Mouse (Mus musculus): Measurements from ENCODE around the gene Actn4.
A peak's percentile ranks its signal among the peaks of the same experiment; 100 is the strongest.

Gene Actn4

DNA sequence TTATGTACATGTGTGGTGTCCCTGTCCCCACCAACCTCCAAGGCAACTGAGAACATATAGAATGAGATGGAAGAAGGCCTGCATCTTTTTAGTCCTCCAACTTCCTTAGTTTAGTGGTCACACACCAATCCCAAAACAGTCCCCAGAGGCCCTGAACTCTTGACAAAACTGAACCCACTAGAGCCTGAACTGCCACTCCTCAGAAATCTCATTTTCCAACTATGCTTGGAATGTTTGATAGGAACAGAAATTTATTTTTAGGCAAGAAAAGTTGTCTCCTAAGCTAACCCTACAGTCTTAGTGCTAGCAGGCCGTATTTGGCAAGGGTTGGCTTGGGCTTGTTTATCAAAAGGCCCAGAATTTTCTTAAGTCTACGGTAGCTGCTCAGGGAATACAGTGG, 10.4 kb downstream of the Actn4 start:
- peak; percentile 43 for DNase-seq (ENCODE audit: extremely low read depth, insufficient read length, low spot score)

DNA sequence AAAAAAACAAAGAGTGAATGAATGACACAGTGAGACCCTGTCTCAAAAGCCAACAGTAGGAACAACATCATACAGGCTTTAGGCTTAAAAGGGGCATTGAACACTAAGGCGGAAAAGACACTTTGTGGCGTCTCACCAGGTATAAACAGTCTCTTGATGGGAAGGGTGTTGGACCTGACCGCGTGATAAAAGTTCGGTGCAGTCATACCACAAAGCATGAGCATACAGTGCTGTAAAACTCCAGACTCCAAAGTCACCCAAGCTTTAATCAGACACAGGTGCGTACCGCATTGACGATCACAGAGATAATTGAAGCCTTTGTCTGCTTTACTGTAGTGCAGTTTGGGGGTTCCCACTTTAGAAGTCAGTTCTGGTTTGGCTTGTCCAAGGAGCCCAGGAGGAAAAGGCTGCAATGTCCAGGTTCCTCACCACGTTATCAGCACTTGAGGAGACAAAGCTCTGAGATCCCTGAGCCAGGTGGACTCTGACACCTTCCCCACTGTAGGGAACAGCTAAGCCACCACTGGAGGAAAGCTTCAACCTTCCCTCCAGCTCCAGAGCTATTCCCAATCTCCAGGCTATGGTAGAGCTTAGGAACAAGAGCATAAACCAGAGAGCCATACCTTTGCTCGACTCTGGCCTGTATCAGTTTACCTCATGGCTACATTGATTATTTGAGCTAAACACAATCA, 11.6 kb downstream of the Actn4 start:
- DNase-seq (ENCODE audit: extremely low read depth, insufficient read length, low spot score): no peak

DNA sequence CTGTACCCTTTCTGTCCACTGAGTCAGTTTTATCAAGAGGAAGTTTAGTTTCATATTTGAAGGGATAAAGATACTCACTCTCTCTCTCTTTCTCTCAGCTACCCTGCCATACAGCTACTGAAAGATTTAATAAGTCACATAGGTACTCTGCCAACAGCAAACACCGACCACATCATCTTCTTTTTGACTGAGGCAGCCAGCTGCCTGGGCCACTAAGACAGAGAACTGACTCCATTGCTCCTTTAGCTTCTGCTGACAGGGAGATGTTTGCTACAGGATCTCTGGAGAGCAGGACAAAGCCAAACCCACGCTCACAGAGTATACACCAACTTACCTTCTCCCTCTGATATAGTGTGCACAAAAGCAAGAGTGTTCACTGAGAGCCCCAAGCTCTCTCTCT, 12.8 kb downstream of the Actn4 start:
- DNase-seq (ENCODE audit: extremely low read depth, insufficient read length, low spot score): no peak

DNA sequence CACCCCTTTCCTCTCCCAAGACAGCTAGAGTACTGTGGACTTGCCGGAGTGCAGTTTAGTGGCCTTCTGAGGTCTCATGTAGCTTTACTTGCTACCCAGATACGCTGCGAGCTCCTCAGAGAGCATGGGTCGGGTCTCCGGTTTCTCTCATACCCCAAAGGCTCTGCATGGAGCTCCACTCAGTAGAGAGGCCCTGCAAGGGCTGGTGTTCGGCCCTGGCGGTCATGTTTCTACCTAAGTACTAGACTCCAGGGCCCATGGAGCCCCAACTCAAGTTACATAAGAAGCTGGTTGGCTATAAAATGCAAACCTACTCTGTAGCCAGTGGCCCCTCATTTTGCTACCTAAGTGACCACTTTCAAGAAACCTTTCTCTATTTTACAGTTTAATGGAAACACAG, 13.4 kb downstream of the Actn4 start:
- DNase-seq (ENCODE audit: extremely low read depth, insufficient read length, low spot score): no peak

DNA sequence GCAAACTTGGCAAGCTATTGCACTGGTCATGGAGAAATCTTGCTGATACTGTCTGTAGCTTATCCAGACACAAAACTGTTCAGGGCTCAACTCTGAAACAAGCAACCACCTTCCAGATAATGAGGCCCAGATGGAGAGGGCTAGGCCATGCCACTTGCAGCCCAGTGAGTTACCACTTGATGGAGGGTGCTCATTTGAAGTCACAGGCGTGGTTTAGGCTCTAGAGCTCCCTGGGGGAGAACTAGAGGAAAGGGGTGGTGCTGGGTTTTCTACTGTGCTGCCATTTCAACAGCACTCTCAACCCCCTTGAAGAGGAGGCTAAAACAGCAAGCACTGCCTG, 15.9 kb downstream of the Actn4 start:
- no peak for DNase-seq (ENCODE audit: extremely low read depth, insufficient read length, low spot score)

DNA sequence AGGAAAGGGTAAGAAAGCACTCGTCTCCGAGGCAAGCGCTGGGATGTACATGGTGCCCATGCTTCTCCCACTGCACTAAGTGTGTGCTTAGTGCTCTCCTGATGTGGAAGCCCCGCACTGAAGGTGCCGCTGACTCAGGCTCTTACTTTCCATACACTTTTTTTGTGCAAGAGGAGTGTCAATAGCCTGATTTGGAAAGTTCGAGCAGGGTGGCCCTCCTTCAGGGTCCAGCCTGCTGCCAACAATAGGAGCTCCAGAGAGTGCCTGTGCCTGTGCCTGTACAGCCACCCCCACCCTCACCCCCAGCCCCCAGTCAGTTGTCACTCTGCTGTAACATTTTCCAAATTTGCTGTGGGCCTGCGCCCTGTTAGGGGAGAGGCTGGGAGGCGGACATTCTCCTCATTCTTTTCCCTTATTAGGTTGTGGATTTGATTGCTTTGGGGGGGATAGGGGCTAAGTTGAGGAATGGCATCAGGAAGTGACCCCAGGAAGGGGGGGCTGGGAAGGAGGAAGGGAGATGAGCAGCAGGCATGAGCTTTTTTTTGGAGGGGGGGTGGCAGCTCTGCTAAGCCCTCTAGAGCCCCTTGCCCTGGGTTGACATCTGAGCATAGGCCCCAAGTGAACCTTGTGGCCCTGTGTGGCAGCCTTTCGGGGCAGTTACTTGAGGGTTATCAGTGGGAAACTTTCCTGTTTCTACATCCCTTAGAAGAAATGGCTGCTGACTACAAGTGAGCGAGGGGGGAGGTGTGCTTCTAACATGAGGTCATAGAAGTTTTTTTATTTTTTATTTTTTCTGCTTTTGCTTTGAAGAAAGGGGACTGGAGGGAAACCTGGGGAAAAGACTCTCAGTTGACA, 16.5 kb downstream of the Actn4 start:
- DNase-seq (ENCODE audit: extremely low read depth, insufficient read length, low spot score): no peak

DNA sequence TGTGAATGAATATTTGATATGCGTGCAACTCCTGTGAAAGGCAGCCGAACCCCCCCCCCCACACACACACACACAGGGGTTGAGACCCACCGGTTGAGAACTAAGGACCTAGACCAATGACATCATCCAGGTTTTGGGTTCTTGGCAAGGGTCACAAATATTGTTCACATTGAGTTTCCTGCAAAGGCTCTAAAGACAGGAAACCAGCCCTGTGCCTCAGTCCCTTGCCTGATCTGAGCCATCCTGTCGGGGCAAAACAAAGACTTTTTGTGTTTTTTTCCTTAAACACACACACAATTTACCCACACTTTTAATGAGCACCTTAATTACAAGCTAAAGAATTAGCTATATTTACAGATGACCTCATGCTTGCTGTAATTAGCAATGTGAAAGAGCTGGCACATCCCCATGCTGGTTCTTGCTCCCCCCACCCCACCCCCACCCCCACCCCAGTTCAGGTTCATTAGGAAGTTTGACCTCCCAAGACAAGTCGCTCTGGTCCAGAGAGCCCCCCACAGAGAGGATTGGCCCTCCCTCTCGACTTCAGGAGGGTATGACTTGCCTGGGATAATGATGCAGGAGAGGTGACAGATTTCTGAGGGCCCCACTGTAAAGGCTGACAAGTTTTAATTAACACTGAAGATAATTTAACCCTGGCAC, 17.3 kb downstream of the Actn4 start:
- no peak for DNase-seq (ENCODE audit: extremely low read depth, insufficient read length, low spot score)

DNA sequence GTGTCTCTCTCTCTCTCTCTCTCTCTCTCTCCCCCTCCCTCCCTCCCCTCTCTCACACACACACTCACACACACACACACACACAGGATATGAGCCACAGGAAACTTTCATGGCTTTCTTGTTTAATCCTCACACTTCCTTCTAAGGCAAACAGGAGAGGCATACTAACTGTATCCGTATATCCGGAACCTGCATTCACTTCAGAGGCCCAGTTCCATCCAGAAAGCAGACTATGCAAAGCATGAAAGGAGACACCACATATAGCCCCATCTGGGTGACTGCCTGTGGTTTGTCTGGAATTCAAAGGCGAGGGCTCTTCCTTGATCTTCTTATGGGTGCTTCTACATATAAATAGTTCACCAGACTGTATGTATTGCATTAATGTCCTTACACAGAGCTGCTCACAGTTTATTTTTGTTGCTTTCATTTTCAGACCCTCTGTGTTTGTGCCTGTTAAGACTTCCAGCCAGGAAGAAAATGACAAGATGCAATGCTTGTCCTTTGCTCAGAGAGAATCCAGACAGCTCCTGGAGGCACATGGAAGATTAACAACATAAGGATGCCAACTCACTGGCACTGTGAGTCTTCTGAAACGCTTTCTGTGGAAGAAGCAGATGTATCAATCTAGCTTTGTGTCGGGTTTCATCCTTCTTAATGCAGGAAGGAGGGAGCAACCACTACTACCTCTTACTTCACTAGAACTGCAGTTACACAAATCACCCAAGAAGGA, 18.5 kb downstream of the Actn4 start:
- DNase-seq (ENCODE audit: extremely low read depth, insufficient read length, low spot score): no peak

DNA sequence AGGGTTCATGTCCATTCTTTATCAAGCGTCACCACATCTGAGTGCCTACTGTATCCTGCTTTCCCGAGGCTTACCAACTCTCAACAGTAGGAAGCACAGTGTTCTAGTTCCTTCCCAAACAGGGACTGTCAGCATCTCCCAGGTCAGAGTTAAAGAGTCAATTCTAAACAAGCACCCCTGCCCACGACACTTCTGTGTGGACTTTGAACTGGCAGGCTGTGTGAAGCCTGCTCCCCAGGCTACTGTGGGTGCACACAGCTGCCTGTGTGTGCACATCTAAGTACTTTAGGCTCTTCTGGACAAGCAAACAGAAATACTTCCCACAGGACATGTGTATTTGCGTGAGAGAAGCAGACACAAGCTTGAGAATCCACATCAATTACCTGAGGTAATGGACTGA, 20.6 kb downstream of the Actn4 start:
- DNase-seq (ENCODE audit: extremely low read depth, insufficient read length, low spot score): no peak

DNA sequence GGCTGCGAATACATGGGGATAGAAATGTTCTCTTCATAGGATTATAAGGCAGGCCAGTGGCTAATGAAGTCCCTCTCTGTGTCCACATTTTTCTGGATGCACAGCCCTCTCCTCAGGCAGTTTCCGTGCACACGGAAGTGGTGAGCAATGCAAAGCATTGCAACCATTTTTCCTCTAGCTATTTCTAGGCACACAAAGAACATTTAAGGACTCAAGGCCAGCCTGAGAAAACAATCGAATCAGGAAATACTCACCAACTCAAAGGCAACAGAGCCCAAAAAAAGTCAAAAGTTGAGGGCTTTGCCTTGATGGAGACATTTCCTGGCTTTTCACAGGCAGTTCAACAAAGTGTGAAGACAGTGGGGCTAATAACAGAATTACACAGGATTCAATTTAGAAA, 21.0 kb downstream of the Actn4 start:
- no peak for DNase-seq (ENCODE audit: extremely low read depth, insufficient read length, low spot score)

DNA sequence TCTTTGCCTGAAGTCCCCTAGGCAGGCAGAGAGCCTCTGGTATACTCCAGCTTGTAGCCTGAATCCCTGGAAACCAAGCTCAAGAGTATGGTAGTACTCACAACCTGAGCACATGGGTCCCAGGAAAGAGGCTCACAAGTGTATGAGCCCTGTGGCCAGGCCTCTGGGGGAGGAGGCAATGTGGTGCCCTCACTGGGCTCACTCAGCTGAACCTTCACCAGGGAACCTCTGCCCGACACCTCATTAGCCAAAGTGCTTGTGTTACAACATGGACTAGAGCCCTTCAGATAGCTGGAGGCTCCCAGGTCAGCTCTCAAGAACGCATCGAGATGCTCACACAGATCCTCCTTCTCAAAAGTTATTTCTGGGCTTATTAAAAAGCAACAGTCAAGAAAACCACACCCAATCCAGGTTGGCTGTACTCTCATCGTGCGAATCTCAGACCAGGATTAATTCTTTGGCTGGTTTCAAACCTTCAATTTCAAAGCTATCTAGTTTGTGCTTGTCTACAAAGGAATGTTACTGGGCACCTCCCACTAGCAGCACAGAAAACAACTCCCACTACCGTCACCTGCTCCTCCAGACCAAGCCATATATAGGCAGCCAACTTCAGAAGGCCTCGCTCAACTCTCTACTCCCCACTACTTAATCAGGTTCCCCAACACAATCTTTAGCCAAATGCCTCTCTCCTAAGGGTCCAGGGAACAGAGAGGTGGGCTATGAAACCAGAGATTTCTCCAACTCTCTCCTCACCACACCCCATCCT, 22.5 kb downstream of the Actn4 start:
- no peak for DNase-seq (ENCODE audit: extremely low read depth, insufficient read length, low spot score)

DNA sequence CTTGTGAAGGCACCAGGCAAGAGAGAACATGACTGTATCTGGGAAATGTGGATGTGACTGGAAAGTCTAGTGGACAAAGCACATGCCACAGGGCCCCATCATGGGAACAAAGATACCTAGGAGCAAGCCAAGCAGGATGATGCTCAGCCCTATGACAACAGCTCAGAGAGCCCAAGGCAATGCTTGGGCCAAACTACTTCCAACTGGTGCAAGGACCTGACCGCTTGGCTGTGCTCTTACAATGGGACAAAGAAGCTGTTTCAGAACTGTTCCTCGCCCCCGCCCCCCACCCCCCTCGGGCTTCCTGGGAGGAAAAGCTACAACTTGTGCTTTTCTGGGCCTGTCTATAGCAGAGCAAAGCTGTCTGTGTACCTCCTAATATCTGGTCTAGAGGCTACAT, 23.5 kb downstream of the Actn4 start:
- no peak for DNase-seq (ENCODE audit: extremely low read depth, insufficient read length, low spot score)

DNA sequence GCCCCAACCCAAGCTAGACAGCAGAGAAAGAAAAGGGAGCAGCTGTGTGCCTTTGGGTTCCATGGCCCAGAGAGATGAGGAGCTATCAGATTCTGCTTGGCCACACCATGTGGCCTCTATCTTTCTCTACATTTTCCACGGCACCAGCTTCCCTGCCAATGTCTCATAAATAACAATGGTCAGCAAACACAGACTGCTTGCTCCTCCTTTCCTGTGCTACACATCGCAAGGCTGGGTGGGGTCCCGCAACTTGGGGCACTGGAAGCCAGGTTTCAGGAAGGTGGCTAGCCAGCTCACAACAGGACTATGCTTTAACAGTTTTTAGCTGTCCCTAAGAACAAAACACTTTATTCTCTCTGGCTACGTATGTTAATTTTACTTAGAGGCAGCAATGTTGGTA, 25.4 kb downstream of the Actn4 start:
- DNase-seq (ENCODE audit: extremely low read depth, insufficient read length, low spot score): no peak

DNA sequence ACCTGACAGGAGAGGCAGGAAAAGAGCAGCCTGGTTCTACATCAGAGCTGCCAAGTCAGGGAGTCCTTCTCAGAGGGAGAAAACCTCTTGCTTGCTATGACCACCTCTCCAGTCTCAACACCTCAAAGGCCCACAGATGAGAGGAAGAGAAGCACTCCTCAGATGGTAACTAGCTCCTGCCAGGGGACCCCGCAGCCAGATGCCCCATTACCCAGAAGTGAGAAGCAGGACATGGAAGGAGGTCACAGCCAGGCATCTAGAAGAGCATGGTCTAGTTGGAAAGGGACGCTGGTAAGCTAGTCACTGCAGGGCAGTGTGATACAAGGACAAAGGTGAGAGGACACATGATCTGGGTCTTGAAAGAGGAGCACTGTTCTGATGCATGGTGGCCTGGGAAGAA, 28.3 kb downstream of the Actn4 start:
- no peak for DNase-seq (ENCODE audit: extremely low read depth, insufficient read length, low spot score)

DNA sequence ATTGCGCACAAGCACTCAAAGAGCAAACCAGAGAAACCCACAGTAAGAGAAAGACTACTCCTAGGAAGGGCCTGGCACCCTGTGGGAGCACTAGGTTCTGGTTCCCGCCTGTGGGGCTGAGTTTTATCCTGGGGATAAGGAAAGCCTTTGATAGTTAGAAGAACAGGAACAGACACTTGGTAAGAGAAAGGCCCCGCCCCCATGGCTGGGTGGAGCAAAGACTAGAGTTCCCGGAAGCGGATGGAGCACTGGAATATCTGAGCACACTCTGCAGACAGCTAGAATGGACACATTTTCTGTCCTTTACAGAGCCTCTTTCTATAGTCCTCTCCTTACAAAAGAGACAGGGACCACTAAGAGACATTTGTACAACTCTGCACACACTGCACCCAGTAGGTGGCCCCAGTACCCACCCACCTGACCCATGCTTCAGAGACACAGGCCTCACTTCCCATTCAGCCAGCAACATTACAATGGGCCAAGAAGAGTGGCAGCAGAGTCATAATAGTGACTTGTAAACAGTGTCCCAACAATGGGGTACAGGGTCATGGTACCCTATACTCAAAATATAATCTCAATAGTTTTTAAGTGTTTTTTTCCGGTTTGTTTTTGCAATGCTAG, 29.6 kb downstream of the Actn4 start:
- no peak for DNase-seq (ENCODE audit: extremely low read depth, insufficient read length, low spot score)

DNA sequence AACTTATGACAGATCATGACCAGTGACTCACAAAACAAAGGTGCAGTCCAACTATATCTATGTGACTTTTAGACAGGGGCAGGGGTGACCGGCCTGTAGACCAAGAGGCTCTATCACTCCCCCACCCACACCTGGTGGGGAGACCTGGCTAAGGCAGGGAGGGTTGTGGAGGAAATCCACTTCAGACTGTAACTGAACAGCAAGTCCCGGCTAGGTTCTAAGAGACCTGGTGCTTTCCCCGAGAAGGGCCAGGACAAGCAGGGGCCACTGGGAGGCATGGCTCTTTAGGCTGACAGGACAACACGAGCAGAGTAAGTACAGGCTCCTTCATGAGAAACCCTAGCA, 30.5 kb downstream of the Actn4 start:
- no peak for DNase-seq (ENCODE audit: extremely low read depth, insufficient read length, low spot score)

DNA sequence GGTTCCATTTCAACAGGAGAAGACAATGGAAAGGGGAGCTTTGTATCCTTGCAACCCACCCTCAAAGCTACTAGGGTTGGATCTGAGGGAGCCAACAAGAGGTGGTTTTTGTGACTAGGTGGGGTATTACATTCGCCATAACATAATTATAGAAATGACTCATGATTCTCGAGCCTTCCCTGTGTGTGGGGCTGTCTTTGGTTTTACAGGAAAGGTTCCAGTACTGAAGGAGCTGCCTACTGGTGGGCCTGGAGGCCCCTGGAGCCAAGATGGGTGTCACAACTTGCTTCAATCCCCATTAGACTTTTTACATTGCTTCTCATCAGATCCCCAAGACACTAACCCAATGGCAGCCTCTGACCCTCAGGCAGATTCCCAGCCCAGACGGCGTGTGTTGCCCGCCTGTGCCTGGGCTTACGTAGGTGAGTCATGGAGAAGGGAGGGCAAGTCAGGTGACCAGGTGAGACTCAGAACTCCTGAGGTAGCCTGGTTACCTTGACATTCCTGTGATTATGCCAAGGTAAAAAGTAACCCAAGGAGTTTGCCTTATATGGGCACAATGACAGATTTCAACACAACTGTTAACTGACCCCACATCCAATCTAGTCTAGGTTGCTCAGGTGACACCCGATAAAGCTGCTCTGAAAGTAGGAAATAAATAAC, 31.0 kb downstream of the Actn4 start:
- no peak for DNase-seq (ENCODE audit: extremely low read depth, insufficient read length, low spot score)

DNA sequence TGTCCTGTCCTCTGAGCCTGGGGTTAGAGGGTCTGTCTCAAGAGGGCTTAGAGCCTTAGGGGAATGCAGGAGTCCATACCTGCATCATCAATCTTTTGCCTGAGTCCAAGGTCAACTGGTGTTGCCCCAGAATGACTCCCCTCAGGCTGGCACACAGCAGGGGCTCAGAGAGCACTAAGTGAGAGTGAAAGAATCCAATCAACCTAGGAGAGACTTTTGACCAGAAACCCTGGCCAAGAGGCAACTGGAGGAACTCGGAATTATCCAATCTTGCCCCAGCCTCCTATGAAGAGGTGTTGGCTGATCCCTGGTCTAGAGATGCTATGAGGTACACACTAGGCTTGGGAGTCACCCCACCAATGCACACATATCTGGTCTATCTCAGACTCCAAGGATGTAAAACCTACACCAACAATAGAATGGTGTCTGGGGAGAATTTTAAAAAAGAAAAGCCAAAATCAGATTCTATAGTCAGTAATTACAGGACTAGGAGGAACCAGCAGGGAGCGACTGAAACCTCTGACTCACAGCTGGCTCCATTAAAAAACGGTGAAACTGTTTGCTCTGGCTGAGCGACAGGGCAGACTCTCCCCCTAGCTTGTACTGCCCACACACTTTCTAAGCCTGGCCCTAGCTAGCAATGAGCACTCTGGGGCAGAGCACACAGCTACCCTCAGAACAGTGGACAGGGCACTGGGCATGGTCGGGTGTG, 31.7 kb downstream of the Actn4 start:
- no peak for DNase-seq (ENCODE audit: extremely low read depth, insufficient read length, low spot score)

DNA sequence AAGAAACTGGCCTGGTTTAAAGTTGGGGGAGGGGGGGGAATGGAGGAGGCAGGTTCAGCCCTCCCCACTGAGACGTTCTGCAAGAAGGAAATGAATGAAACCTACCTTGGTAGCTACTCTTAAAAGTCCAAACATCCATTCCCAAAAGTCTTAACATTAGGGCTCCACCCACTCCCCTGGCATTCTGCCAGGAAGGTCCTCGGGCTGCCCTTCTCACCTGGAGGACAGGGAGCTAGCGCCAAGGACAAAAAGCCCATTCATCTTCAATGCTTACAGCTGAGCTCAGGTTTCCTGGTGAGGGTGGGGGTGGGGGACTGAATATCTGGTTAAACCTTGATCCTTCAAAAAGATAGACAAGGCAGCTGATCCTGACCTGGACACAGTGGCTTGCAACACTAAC, 32.8 kb downstream of the Actn4 start:
- no peak for DNase-seq (ENCODE audit: extremely low read depth, insufficient read length, low spot score)
